Mouse (Mus musculus) cerebellum, adult 18-20 months (tissue): ENCODE measurements around the gene Lamb3.

Source experiments
- DNase-seq, 2 experiments: peaks; one replicate each; pipeline ENCODE4 v3.0.0; 2021

Lamb3 gene

GRCm38 (mm10) chr1:193349702-193350545 lies 142.4 kb downstream of the Lamb3 start:
- DNase-seq = no peak

GRCm38 (mm10) chr1:193350546-193350801 lies 143.0 kb downstream of the Lamb3 start:
- DNase-seq = no peak

- peak; percentile 53 for DNase-seq
Measured at GRCm38 (mm10) chr1:193351583-193351982, 144.1 kb downstream of the Lamb3 start.

GRCm38 (mm10) chr1:193359199-193359598 lies 151.7 kb downstream of the Lamb3 start:
- DNase-seq = no peak

GRCm38 (mm10) chr1:193361181-193361580 lies 153.7 kb downstream of the Lamb3 start:
- peak in 1 of 2 experiments; percentile 49 for DNase-seq

- no peak for DNase-seq
Measured at GRCm38 (mm10) chr1:193362078-193362477, 154.6 kb downstream of the Lamb3 start.

GRCm38 (mm10) chr1:193363801-193364231 lies 156.3 kb downstream of the Lamb3 start:
- DNase-seq = peak; percentile 62 to 68

GRCm38 (mm10) chr1:193368055-193368454 lies 160.6 kb downstream of the Lamb3 start:
- no peak for DNase-seq

GRCm38 (mm10) chr1:193369091-193369490 lies 161.6 kb downstream of the Lamb3 start:
- DNase-seq = no peak

GRCm38 (mm10) chr1:193370096-193370495 lies 162.6 kb downstream of the Lamb3 start, which contains the start of gene Camk1g:
Gene Camk1g (minus strand): TSS chr1:193370298.
- DNase-seq = no peak

- no peak for DNase-seq
Measured at GRCm38 (mm10) chr1:193373906-193374413, 166.5 kb downstream of the Lamb3 start.

- peak; percentile 61 to 72 for DNase-seq
Measured at GRCm38 (mm10) chr1:193376478-193377134, 169.1 kb downstream of the Lamb3 start.

GRCm38 (mm10) chr1:193379634-193380033 lies 172.1 kb downstream of the Lamb3 start:
- DNase-seq = no peak

- DNase-seq = no peak
Measured at GRCm38 (mm10) chr1:193380877-193381276, 173.4 kb downstream of the Lamb3 start.

- no peak for DNase-seq
Measured at GRCm38 (mm10) chr1:193381597-193382404, 174.3 kb downstream of the Lamb3 start.

GRCm38 (mm10) chr1:193382435-193382834 lies 174.9 kb downstream of the Lamb3 start:
- no peak for DNase-seq

GRCm38 (mm10) chr1:193382841-193383462 lies 175.5 kb downstream of the Lamb3 start:
- peak; percentile 71 to 75 for DNase-seq

GRCm38 (mm10) chr1:193386136-193386535 lies 178.6 kb downstream of the Lamb3 start:
- DNase-seq = peak; percentile 90 to 97

- peak; percentile 53 to 60 for DNase-seq
Measured at GRCm38 (mm10) chr1:193387241-193387640, 179.7 kb downstream of the Lamb3 start.

- DNase-seq = no peak
Measured at GRCm38 (mm10) chr1:193389505-193389904, 182.0 kb downstream of the Lamb3 start.

- no peak for DNase-seq
Measured at GRCm38 (mm10) chr1:193390004-193390403, 182.5 kb downstream of the Lamb3 start.

- DNase-seq = no peak
Measured at GRCm38 (mm10) chr1:193392266-193392665, 184.8 kb downstream of the Lamb3 start.
